Mouse (Mus musculus) C2C12 (cell line): Measurements from ENCODE around the gene Jmjd7. TPM values are rescaled to one million over a fixed set of nuclear protein-coding genes. Genes with fewer than 3 reads are reported as not detected.
A peak's percentile ranks its signal among the peaks of the same experiment; 100 is the strongest.

ENCODE experiments used
- H3K27me3 ChIP-seq: one replicate; pipeline ENCODE4 v1.6.1; 2011; ENCODE audit not compliant: control insufficient read depth, insufficient read depth, insufficient read length
- H3K36me3 ChIP-seq: one replicate; pipeline ENCODE4 v1.6.1; 2011; ENCODE audit not compliant: control insufficient read depth, insufficient read depth
- H3K4me3 ChIP-seq: one replicate; pipeline ENCODE4 v1.5.1; 2011; ENCODE audit warnings: mild to moderate bottlenecking, control low read depth; ENCODE audit not compliant: poor library complexity, insufficient read depth, severe bottlenecking
- H3K79me2 ChIP-seq: one replicate; pipeline ENCODE4 v1.6.1; 2011; ENCODE audit not compliant: control insufficient read depth, insufficient read depth
- H3K79me3 ChIP-seq: one replicate; pipeline ENCODE4 v1.6.1; 2011; ENCODE audit warnings: low read depth, control low read depth
- H3ac ChIP-seq: one replicate; pipeline ENCODE3; 2011; ENCODE audit warnings: low read depth; ENCODE audit not compliant: control insufficient read depth, insufficient read length
- CEBPB ChIP-seq: IDR thresholded peaks from one replicate; pipeline ENCODE4 v1.6.1; 2011; ENCODE audit warnings: low read depth, mild to moderate bottlenecking, control low read depth, moderate library complexity
- CTCF ChIP-seq: IDR thresholded peaks from one replicate; pipeline ENCODE4 v1.5.1; 2011; ENCODE audit not compliant: control insufficient read depth, insufficient read depth, insufficient read length
- FOSL1 ChIP-seq: IDR thresholded peaks from one replicate; pipeline ENCODE4 v1.8.0; 2011; ENCODE audit warnings: mild to moderate bottlenecking, low read length; ENCODE audit not compliant: poor library complexity, insufficient read depth, severe bottlenecking
- MAX ChIP-seq: IDR thresholded peaks from one replicate; pipeline ENCODE4 v1.6.1; 2011; ENCODE audit warnings: mild to moderate bottlenecking, control low read depth
- MYOD1 ChIP-seq: IDR thresholded peaks from one replicate; pipeline ENCODE4 v1.6.1; 2011; ENCODE audit warnings: low read depth; ENCODE audit not compliant: control insufficient read depth, insufficient read length
- MYOG ChIP-seq: IDR thresholded peaks from one replicate; pipeline ENCODE4 v1.6.1; 2011; ENCODE audit not compliant: control insufficient read depth, insufficient read length; ENCODE audit errors: extremely low read depth
- USF1 ChIP-seq: IDR thresholded peaks from one replicate; pipeline ENCODE4 v1.6.1; 2011; ENCODE audit warnings: low read depth, mild to moderate bottlenecking, control low read depth, moderate library complexity
- polyA plus RNA-seq: library from polyadenylated mRNA; unstranded; fragments of >200 nt; fragmentation: generic; extraction: Trizol; gene quantifications from one replicate; pipeline ENCODE4 v1.2.1, GENCODE M21; 2012; ENCODE audit warnings: missing spikeins

The Jmjd7 gene
- polyA plus RNA-seq, 1 experiment = 8.1 TPM

- H3K4me3 ChIP-seq = no peak overlapping the region
- H3ac ChIP-seq = no peak overlapping the region
- TF ChIP-seq CEBPB = no peak
- TF ChIP-seq MYOG = no peak
- no peak for TF ChIP-seq FOSL1
- TF ChIP-seq MAX = no peak
- H3K79me2 ChIP-seq = no peaks in the 10 kb centered on the region
- H3K27me3 ChIP-seq = no peaks in the 10 kb centered on the region
- H3K79me3 ChIP-seq = no peaks in the 10 kb centered on the region
- peaks cover 12% of the 10 kb centered on the region for H3K36me3 ChIP-seq
Measured at GRCm38 (mm10) chr2:120015882-120016281, 11.4 kb upstream of the Jmjd7 start.

- H3K36me3 ChIP-seq = peaks cover 19% of the 10 kb centered on the region
- no peaks in the 10 kb centered on the region for H3K79me3 ChIP-seq
- no peak overlapping the region for H3ac ChIP-seq
- H3K27me3 ChIP-seq = no peaks in the 10 kb centered on the region
- no peak overlapping the region for H3K4me3 ChIP-seq
- TF ChIP-seq FOSL1 = no peak
- no peak for TF ChIP-seq MAX
- TF ChIP-seq CEBPB = no peak
- TF ChIP-seq CTCF = no peak
- TF ChIP-seq MYOG = no peak
- no peak for TF ChIP-seq MYOD1
- no peak for TF ChIP-seq USF1
- H3K79me2 ChIP-seq = no peaks in the 10 kb centered on the region
Measured at GRCm38 (mm10) chr2:120017599-120017998, 9.7 kb upstream of the Jmjd7 start.

- Histone ChIP-seq H3K79me3 (no peaks in the 10 kb centered on the region), H3K79me2 (no peaks in the 10 kb centered on the region), H3ac (no peak overlapping the region), H3K4me3 (no peak overlapping the region), H3K36me3 (peaks cover 13% of the 10 kb centered on the region), H3K27me3 (no peaks in the 10 kb centered on the region)
- TF ChIP-seq FOSL1 (no peak), MYOG (no peak), MAX (no peak), USF1 (no peak), CTCF (no peak), CEBPB (no peak), MYOD1 (no peak)
Measured at GRCm38 (mm10) chr2:120024337-120024736, 2.9 kb upstream of the Jmjd7 start.

DNA sequence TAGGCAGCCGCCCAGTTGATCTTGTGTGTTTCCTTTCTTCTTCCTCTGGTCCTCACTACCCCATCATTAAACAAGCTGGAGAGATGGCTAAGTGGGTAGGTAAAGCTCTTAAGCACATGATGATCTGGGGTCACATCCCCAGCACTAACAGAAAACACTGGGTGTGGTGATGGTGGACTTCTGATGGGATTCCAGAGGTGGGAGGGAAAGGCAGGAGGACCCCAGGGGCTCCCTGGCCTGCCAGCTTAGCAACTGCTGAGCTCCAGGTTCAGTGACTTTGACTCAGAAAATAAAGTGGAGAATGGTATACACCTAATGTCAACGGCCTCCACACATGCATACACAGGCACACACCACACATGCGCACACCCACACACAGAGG is 658 bp downstream of the Jmjd7 start:
- no peaks in the 10 kb centered on the region for H3K27me3 ChIP-seq
- TF ChIP-seq MAX = no peak
- no peak for TF ChIP-seq MYOG
- TF ChIP-seq USF1 = no peak
- no peak for TF ChIP-seq CTCF
- no peak for TF ChIP-seq MYOD1
- TF ChIP-seq CEBPB = no peak
- TF ChIP-seq FOSL1 = no peak
- H3K4me3 ChIP-seq = peak overlapping the region; percentile 60
- no peaks in the 10 kb centered on the region for H3K79me2 ChIP-seq
- peaks cover 3% of the 10 kb centered on the region for H3K36me3 ChIP-seq
- peak overlapping the region; percentile 59 for H3ac ChIP-seq
- H3K79me3 ChIP-seq = no peaks in the 10 kb centered on the region

DNA sequence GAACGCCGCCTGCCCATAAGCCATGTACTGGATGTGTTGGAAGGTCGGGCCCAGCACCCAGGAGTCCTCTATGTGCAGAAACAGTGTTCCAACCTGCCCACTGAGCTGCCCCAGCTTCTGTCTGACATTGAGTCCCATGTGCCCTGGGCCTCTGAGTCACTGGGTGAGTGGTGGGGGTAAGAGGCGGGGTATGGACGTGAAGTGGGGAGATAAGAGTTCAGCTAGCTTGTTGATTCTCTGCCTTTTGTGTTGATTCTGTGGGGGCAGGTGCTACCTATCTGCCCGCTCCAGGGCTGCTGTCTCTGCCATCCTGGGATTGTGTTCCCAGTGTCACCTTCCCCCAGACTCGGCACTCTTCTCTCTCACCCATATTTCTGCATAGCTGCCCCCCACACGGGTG is 3.1 kb downstream of the Jmjd7 start:
- H3K79me3 ChIP-seq = no peaks in the 10 kb centered on the region
- no peak overlapping the region for H3ac ChIP-seq
- no peaks in the 10 kb centered on the region for H3K36me3 ChIP-seq
- no peak overlapping the region for H3K4me3 ChIP-seq
- TF ChIP-seq USF1 (no peak), MAX (no peak), CTCF (no peak), FOSL1 (no peak)
- H3K27me3 ChIP-seq = no peaks in the 10 kb centered on the region
- H3K79me2 ChIP-seq = no peaks in the 10 kb centered on the region

DNA sequence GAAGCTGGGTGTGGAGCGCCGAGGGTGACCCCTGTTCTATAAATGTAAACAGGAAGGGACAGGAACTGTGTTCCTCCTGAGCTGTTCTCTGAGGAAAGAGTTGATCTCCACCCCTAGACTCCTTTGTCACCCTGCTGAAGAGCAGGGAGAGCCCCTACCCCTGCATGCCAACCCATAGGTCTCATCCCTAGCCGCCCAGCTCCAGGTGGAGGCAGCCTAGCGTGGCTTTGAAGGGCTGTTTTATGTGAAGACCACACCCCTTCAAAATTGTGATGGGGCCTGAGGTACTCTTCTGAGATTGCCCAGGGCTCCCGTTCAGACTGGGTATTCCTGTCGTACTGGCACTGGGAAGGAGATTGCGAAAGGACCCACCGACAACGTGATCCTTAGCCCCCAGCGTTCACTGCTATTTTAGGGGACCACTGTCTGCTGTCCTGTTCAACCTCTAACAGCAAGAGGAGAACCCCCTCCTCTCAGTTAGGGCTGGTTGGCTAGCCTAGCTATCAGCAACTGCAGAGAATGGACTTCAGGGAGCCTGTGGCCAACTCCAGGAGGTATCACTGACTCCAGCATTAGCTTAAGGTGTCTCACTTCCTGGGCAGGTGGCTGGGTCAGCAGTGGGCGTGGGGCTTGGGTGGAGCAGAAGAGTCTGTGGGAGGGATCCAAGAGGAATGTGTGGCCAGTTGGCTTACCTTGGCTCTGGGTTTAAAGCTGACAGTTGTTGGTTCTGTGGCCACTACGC is 5.6 kb downstream of the Jmjd7 start, which contains the start of gene Pla2g4b:
Pla2g4b (plus strand) TSS at position 692 of the 742 bp plus-strand sequence.
- Histone ChIP-seq H3K36me3 (no peaks in the 10 kb centered on the region), H3ac (no peak within 1 kb of the TSS), H3K27me3 (no peaks in the 10 kb centered on the region), H3K79me2 (no peaks in the 10 kb centered on the region), H3K4me3 (no peak within 1 kb of the TSS), H3K79me3 (no peaks in the 10 kb centered on the region)
- TF ChIP-seq CTCF (no peak), USF1 (no peak), MYOD1 (no peak), MYOG (no peak), CEBPB (no peak), MAX (no peak), FOSL1 (no peak)
